Mouse (Mus musculus) gastrocnemius, adult 2 months (tissue): ENCODE measurements around the gene Olfr519. TPM values are rescaled to one million over a fixed set of nuclear protein-coding genes. Genes with fewer than 3 reads are reported as not detected.

Experiments
- DNase-seq: peaks from one replicate; pipeline ENCODE4 v3.0.0; 2022
- H3K27ac ChIP-seq: fragments of 200-600 bp; 2 replicates; pipeline ENCODE4 v1.8.1; 2022; ENCODE audit warnings: mild to moderate bottlenecking
- H3K4me3 ChIP-seq: fragments of 200-600 bp; 2 replicates; pipeline ENCODE4 v1.8.1; 2022; ENCODE audit warnings: mild to moderate bottlenecking, moderate library complexity
- CTCF ChIP-seq: fragments of 200-600 bp; IDR thresholded peaks from 2 replicates; pipeline ENCODE4 v1.8.1; 2022; ENCODE audit warnings: antibody characterized with exemption, mild to moderate bottlenecking, moderate library complexity
- intact Hi-C: fragments of 180-260 bp; cut with DNase I; formaldehyde crosslinking; loops from one replicate; pipeline ENCODE4 v1.15.1; 2025
- long read RNA-seq, 2 experiments: library from polyadenylated mRNA; stranded (forward); transcript quantifications; one replicate each; pipeline ENCODE4 v2.0.0; 2021
- total RNA-seq, 2 experiments: library from RNA; stranded (reverse); gene quantifications; 2 replicates each; pipeline ENCODE4 v1.2.3; 2021

Olfr519 gene
- not detected for total RNA-seq
- long read RNA-seq, experiment 1, result 0 reads
- long read RNA-seq, experiment 2, result 0 reads

DNA sequence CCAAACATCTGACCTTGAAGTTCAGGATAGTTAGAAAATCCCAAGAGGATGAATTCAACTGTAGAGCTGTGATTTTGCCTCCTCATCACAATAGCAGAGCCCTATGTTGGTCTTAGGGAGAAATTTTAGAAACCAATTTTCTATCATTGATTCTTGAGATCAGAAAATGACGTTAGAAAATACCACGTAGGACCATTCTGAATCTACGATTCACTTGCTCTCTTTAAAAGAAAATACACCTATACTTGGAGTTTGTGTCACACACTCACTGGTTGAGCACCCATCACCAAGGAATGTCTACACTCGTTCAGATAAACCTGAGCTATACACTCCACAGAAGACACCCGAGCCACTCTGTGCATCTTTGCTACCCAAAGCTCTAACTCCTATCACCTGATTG lies at the start of gene Olfr519:
Gene Olfr519, minus strand, starts transcription at position 101 of the 400 bp plus-strand sequence.
- H3K4me3 ChIP-seq, result no peak within 1 kb of the TSS
- DNase-seq, result no peak
- no peak for TF ChIP-seq CTCF
- intact Hi-C loops, result no loop called here
- H3K27ac ChIP-seq, result no peak within 1 kb of the TSS

DNA sequence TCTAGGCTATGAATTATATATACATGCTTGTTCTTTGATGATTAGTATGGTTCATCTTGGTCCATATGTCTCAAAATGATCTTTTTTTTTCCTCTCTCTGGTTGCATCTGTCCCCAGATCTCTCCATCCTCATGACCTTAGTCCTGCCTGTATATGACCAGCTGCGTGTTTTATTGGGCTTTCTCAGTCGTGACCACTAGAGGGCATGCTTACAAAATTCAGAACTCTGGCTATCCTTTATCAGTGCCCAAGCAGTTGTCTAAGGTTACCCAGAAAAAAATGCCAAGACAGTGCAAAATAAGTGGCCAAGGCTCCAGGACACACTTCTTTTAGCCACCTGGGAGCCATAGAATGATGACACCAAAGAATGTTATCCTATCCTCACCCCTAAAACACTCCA lies 49.8 kb upstream of the Olfr519 start:
- DNase-seq, result no peak
- no peak overlapping the region for H3K4me3 ChIP-seq
- intact Hi-C loops, result no loop called here
- no peak overlapping the region for H3K27ac ChIP-seq
- TF ChIP-seq CTCF, result peak; percentile 75

DNA sequence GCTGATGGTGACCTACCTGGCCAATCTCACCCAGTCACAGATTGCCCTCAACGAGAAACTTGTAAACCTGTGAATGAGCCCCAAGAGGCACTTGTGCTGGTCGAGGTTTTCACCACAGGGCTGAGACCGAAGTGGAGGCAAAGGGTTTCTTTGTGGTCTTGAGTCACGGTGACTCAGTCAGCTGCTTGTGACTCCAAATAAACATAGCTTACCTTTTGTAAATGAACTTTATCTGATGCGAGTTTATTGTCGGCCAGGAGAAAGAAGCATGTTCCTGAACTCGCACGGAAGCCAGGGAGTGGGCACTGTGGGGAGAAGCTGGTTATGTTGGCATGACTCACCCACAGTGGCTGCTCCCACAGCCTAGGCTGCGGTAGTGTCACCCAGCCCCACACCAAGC lies 47.2 kb upstream of the Olfr519 start:
- no peak overlapping the region for H3K4me3 ChIP-seq
- no peak for DNase-seq
- TF ChIP-seq CTCF, result no peak
- H3K27ac ChIP-seq, result no peak overlapping the region
- intact Hi-C loops, result no loop called here

DNA sequence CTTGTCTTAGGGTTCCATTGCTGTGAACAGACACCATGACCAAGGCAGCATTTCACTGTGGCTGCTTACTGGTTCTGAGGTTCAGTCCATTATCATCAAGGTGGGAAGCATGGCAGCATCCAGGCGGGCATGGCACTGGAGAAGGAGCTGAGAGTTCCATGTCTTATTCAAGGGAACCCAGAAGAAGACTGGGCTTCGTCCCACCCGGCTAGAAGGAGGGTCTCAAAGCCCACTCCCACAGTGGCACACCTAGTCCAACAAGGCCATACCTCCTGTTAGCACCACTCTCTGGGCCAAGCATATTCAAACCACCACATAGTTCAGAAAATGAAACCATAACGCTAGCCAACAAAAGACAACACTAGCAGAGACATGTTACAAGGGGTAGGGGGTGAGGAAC lies 42.4 kb upstream of the Olfr519 start:
- H3K27ac ChIP-seq, result no peak overlapping the region
- no peak overlapping the region for H3K4me3 ChIP-seq
- no peak for DNase-seq
- intact Hi-C loops, result no loop called here
- no peak for TF ChIP-seq CTCF

DNA sequence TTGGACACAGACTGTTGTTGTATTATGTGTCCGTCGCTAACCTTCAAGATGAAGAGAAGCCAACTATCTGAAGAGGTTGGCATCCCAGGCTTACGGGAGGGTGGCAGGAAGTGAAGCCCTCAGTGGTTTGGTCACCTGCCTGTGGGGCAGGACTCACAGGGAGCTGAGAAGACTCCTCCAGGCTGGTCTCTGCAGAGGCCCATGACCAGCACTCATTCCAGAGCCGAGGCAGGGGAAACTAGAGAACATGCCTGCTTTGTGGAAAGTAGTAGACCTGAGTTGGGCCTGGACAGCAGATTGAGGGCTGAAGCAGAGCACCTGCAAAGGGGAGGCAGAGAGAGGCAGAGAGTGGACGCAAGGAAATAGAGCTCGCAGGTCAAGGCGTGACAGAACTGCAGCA lies 41.2 kb upstream of the Olfr519 start:
- no peak for DNase-seq
- peak overlapping the region; percentile 92 for H3K27ac ChIP-seq
- no peak for TF ChIP-seq CTCF
- peak overlapping the region; percentile 95 for H3K4me3 ChIP-seq
- intact Hi-C loops, result no loop called here

DNA sequence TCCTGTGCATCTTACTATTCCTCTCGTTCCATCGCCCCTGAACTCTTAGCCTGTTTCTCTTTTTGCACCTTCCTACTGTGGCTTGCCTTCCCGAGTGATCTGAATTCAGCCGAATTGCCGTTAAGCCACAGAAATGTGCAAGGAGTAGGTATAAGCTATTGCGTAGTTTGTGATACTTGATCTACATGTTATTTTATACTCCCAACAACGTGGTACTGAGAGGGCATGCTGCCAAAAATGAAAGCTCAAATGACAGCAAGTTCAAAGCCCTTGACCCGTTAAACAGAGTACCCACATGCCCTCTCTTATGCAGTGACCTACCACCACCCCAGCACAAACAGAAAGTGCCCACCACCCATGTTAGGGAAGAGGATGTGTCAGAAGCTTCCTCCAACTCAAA lies 40.6 kb upstream of the Olfr519 start:
- H3K27ac ChIP-seq, result peak overlapping the region; percentile 92
- intact Hi-C loops, result loop anchor here (5.0 kb wide), 1 partner anchor 118 kb away; no protein-coding TSS in a partner anchor
- H3K4me3 ChIP-seq, result peak overlapping the region; percentile 95
- no peak for TF ChIP-seq CTCF
- DNase-seq, result peak; percentile 34

DNA sequence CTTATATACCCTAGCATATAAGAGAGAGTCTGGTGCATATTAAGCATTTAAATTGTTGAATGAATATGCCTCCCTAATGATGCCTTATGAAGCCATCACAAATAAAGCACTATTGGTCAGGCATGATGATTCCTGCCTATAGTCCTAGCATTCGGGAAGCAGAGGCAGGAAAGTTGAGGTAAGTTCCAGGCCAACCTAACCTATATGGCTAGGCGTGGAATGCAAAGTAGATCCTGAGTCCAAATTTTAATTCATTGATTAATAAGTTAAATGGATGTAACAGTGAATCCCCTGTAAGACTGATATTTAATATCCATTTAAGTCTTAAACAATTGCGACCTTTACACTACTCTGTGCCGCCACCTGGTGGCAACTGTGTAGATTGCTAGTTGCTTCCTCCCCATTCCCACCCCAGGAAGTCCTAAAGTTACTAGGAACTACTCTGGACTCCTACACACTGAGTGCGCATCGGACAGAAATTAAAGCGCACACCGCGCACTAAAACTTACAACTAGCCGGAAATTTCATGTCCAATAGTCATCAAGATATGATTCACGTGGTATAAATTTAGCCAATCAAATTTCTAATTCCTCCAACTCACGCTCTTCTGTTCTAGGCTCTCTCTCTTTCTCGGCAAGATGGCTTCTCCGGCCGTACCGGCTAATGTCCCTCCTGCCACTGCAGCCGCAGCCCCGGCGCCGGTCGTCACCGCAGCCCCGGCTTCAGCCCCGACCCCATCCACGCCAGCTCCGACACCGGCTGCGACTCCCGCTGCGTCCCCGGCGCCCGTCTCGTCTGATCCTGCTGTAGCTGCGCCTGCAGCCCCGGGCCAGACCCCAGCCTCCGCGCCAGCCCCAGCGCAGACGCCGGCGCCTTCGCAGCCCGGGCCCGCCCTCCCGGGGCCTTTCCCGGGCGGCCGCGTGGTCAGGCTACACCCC lies 39.8 kb upstream of the Olfr519 start, which contains the start of gene Eif3f:
Gene Eif3f, plus strand, starts transcription at position 624 of the 938 bp plus-strand sequence.
- peak within 1 kb of the TSS; percentile 92 for H3K27ac ChIP-seq
- peak; percentile 98 for TF ChIP-seq CTCF
- peak; percentile 93 for DNase-seq
- intact Hi-C loops, result loop anchor here (5.0 kb wide), 1 partner anchor 117 kb away; no protein-coding TSS in a partner anchor
- H3K4me3 ChIP-seq, result peak within 1 kb of the TSS; percentile 95

DNA sequence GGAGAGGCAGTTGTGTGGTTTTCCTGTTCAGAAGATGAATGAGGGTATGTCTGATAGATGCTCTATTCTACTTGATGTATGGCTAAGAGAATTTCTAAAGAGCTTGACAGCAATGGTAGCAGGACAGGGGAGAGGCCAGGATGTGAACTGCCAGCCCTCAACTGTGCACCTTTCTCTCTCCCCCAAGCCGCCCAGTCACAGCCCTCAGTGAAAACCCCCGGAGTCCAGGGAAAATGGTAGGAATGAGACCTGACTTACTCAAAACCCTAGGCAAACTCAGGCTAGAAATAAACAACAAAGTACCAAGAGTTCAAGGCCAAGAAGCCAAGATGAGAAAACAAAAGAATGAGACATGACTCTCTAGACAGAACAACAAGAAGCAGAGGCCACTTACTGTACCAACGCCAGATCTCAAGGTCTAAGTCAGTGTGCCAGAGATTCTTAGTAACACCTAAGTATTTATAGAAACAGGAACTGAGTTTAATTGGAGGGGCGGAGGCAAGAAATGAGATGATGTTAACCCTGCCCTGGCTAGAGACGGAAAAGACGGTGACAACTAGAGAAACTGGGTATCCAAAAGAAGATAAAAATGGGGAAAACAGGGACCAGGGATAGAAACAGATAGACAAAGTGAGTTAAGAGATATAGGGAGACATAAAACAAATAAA lies 35.6 kb upstream of the Olfr519 start, which contains the start of gene Nlrp10:
Gene Nlrp10, minus strand, starts transcription at position 453 of the 668 bp plus-strand sequence.
- DNase-seq, result no peak
- intact Hi-C loops, result loop anchor here (5.0 kb wide), 1 partner anchor 113 kb away; no protein-coding TSS in a partner anchor
- H3K4me3 ChIP-seq, result peak within 1 kb of the TSS; percentile 45
- TF ChIP-seq CTCF, result no peak
- H3K27ac ChIP-seq, result peak within 1 kb of the TSS; percentile 49; the same call in 1 of the 2 replicates

DNA sequence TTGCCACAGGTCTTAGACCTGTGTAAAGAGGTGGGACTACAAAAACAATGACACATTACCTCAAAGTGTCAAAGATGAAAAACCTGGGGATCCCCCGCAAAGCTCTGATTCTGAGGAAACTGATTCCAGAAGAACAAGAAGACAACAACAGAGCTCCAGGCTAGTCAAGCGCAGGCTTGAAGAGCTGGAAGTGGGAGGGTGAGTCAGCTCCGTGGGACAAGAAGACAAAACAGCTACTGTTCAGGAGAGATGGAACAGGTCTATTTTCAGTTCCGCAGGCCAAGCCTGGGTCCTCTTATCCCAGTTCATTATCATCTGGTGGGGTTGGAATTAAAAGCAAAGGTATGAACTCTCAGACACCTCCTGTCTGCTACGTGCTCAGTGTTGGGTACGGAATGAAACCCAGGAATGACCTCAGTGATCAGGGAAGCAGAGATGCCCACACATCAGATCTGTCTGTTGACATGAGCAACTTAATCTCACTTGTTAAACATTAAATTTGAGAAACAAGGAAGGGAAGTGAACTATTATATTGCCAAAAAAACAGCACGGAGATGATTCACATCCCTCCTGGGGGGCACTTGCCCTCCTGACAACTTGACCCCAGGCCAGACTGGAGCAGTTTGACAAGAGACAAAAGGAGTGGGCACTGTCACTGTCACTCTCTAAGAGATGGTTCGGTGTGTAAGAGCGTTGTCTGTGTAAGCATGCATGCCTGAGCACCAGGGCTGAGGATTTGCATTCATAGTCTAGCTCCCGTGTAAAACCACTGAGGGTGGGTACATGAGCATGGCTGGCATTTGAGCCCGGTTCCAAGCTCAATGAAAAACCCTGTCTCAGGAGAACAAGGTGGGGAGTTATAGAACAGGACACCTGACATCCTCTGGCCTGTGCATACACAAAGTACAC lies 34.3 kb upstream of the Olfr519 start:
- Histone ChIP-seq H3K4me3 (no peak overlapping the region), H3K27ac (no peak overlapping the region)
- intact Hi-C loops, result no loop called here
- TF ChIP-seq CTCF, result no peak
- DNase-seq, result no peak

DNA sequence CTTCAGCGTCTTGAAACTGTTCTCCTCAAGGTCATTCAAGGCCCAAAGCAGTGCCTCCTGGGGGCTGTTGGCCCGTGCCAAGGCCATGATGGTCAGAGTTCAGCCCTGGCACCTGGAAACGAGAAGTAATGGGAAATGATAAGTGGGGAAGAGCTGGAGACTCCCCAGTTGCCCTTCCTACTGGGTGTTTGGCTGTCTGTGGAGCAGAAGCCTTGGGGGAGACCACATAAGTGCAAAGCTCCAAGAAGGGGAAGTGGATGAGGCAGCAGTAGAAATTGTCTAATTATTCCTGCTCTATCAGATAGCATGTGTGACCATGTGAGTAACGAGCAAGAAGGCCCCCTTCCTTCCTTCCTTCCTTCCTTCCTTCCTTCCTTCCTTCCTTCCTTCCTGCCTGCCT lies 32.8 kb upstream of the Olfr519 start:
- intact Hi-C loops, result no loop called here
- Histone ChIP-seq H3K4me3 (no peak overlapping the region), H3K27ac (no peak overlapping the region)
- no peak for TF ChIP-seq CTCF
- DNase-seq, result no peak

DNA sequence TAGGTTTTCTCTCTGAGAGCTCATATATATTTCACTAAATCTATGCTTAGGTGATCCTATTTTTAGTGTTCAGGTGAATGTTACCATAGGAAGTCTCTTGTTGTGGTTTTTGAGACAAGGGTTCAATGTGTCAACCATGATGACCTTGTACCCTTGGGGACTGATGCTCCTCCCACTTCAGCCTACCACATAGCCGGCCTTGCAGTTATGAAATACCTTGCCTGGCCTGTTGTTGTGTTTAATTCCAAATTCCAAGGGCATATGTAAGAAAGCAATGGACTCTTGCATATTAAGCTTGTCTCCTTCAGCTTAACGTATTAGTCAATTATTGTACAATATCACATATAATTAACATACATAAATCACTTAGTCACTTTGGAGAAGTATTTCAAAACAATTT lies 9.7 kb upstream of the Olfr519 start:
- intact Hi-C loops, result no loop called here
- DNase-seq, result no peak
- TF ChIP-seq CTCF, result no peak
- Histone ChIP-seq H3K27ac (no peak overlapping the region), H3K4me3 (no peak overlapping the region)

DNA sequence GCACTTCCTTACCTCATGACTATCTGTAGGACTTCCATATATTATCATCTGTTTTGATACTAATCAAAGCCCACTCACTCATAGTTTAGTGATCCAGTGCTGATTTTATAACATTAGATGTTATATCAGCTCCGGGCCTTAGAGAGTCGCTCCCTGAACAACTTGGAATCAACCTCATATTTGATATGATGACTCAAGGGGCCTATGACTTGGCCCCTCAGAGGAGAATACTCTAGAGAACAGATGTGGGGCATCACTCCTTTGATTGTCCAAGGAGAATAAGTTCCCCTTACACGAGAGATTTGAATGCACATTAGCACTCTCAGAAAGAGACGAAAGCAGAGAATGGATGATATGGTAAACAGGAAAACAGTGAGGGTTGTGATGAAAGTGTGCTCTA lies 9.3 kb downstream of the Olfr519 start, which contains the start of gene Olfr518:
Gene Olfr518, minus strand, starts transcription at position 101 of the 400 bp plus-strand sequence.
- intact Hi-C loops, result no loop called here
- no peak within 1 kb of the TSS for H3K4me3 ChIP-seq
- no peak for DNase-seq
- no peak within 1 kb of the TSS for H3K27ac ChIP-seq
- TF ChIP-seq CTCF, result no peak
